Mouse (Mus musculus): ENCODE measurements around the gene Osbpl9.

Osbpl9 gene

DNA sequence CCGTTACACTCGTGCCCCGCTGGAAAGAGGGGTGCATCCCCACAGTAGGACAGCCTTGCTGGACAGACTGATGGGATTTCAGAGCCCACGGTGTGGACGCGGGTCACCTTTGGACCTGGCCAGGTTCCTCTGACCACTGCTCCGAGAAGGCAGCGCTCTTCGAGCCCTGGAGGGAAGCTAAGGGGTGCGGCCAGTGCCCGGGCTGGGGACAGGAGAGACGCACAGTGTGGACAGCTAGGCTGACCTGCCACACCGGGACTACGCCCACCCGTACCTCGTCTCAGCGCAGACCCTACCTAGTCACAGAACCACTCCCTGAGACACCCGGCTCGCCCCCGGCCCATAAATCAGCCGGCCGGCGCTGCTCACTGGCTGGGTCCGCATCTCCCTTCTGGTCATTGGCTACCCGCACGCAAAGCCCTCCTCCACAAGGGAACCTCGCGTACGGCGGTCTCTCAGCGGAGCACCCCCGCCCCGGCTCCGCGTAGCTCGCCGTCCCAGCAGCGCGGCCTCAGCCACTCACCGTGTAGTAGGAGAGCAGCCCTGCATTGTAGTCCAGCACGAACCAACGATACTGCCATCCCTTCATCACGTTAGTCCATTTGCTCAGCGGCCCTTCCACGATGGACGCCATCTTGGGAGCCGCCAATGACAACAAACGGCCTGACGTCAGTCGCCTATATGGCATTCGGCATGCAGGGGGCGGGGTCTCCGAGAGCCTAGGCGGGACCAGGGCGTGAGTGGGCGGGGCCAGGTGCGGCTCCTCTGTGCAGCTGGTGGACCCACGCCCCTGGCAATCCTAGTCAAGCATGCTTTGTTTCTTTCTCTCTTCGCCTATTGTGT lies at the start of gene Osbpl9:
Gene Osbpl9, minus strand, starts transcription at position 691 of the 843 bp plus-strand sequence.
- DNase-seq (ENCODE audit: low read depth, low spot score): peak; percentile 99

DNA sequence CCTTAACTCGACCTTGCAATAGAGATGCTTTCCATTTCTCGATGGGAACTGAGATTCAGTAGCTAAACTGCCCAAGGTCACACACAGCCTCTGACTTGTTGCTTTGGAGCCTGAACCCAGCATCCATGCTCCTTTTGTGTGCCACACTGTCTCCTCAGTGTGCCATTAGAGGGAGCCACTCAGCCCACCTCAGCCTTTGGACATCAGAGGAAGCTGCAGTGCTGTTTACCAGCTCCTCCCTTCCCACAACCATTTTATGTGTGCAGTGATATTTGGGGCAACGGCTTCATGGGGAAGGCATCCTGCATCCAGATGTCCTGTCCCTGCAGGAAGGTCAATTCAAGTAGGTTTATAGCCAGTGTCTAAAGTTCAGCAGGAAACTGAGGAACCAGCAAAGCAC lies 49.5 kb upstream of the Osbpl9 start:
- peak; percentile 73 for DNase-seq (ENCODE audit: low read depth, low spot score)

DNA sequence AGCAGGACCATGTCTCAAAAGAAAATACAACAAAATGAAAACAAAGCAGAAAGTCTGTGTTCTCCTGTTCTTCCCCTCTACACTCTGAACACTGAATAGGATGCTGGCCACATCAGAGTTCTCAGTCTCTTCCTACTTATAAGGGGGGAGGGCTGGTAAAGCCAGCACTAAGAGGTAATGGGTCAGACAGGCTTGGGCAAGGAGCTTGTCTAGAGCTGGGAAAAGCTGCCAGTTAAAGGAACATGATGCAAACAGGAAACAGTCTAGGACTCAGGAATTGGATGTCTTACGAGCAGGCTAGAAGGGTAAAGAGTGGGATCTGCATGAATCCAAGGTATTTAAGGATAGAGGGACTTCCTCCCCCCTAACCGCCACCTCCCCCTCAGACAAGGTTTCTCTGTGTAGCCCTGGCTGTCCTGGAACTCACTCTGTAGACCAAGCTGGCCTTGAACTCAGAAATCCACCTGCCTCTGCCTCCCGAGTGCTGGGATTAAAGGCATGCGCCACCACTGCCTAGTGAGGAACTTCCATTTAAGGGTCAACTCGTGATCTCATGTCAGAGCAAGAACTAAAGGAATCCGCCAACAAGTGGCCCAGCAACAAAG lies 43.0 kb upstream of the Osbpl9 start:
- no peak for DNase-seq (ENCODE audit: low read depth, low spot score)

DNA sequence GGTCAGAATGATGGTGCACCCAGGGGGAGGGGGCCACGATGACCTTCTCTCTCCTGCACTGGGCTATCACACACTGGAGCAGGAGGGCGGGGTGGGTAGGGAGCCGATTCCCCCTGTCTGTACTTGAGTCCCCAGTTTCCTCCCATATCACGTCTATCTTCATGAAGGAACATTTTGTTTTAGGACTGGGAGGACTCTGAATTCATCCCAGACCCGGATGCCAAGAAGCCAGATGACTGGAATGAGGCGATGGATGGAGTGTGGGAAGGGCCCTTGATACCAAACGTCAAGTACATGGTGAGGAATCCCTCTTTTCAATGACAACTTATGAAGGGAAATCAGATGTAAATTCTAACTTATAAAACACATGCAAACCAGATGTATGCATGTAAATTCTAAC lies 42.4 kb upstream of the Osbpl9 start:
- peak; percentile 43 for DNase-seq (ENCODE audit: low read depth, low spot score)

DNA sequence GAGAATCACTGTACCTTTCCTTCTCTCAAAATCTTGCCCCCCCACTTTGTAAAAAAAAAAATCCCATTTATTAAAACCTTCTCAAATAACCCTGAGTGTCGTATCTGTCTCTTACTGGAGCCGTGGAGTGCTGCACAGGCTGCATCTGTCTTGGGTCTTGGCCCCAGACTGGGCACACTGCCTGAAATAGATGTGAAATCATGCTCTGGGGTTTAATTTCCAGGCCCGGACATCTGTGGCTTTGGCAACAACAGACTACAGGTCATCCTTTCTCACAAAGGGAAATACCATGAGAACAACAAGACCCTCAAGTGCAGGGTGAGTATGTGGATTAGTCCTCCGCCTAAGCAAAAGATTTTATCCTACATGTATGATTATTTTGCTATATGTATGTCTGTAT lies 39.9 kb upstream of the Osbpl9 start:
- DNase-seq (ENCODE audit: low read depth, low spot score): no peak

DNA sequence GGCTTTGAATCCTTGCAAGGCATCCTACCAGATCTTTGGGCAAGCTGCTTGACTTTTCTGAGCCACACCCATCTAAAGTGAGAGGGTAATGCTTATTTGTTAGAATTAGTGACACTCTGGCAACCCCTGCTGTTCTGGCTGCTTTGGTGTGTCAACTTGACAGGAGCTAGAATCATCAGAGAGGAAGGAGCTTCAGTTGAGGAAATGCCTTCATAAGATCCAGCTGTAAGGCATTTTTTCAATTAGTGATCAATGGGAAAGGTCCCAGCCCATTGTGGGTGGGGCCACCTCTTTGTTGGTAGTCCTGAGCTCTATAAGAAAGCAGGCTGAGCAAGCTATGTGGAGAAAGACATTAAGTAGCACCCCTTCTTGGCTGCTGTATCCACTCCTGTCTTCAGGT lies 39.1 kb upstream of the Osbpl9 start:
- DNase-seq (ENCODE audit: low read depth, low spot score): peak; percentile 61

DNA sequence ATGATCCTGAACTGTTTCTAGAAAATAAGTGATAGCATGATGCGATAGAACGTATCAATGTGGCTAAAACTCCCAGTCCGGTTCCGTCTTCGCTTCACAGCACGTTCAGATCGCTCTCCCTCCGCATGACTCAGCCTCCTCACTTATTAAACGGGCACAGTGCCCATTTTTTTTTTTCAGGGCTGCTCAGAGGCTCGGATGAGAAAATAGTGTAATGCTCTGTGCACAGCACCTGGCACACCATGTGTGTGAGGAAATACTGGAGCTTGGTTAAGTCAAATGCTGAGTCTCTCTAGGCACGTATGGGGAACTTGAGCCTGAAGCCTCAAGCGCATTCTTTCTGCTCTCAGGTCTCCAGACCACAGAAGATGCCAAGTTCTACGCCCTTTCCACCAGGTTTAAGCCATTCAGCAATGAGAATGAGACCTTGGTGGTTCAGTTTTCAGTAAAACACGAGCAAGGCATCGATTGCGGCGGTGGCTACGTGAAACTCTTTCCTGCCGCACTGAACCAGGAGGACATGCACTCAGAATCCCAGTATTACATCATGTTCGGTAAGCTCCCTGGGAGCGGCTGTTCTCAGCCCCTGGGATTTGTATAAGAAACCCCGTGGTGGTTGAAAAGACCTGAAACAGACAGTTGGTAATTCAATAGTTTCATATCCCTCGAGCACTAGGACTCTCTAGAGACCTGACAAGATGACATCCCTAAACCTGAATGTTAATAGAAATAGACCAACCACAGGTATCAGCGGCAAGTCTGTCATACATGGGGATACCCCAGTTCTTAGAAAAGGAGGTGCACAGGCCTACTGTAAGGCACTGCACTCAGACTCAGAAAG lies 36.6 kb upstream of the Osbpl9 start:
- DNase-seq (ENCODE audit: low read depth, low spot score): no peak

DNA sequence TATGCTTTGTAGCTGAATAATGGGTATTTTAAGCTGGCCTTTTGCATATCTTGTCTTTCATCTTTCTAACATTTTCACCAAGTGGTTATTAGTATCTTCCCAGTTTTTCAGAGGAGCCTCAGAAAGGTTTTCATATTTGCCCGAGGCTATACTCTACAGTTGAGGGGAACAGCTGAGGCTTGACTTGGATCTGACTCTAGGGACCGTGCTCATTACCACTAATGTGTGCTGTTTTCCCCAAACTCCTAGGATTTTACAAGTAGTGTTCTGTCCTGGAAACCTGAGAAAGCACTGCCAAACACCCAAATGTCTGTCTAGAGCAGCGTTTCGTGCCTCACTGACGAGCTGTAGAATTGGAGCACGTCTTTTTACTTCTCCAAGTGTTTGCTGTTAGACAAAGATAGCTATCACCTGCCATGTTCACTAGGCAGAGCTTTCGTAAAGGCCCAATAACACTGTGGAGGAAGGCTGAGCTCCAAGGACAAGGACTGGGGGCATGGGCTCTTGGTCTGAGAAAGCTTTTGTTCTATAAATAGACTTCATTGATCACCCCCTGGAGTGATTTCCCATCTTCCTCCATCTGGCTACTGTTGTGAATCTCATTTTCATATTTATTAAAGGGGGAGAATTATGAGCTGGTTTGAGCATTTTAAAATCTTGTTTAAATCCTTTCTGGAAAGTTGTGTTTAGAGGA lies 34.3 kb upstream of the Osbpl9 start:
- DNase-seq (ENCODE audit: low read depth, low spot score): no peak

DNA sequence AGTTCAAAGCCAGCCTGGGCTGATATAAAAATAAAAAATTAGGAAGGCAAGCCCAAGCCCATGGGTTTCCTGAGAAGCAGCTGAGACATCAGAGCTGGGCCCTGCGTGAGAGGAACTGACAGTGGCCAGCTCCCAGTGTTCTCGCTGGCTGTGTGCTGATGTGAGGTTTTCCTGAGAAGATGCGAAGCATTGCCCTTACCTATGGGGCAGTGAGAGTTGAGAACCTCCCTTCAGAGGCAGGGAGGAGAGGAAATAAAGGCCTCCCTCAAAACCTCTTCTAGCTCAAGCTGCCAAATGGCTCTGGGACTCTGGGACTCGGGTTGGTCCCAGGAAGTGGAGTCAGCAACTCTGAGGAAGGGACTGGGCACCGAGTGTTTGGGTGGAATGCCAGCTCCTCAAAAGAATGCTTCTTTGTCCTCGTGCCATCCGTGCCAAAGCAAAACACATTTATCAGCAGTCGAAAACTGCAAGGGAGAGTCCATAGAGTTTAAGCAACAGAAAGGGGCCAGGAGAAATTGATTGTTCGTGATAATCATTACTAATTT lies 32.8 kb upstream of the Osbpl9 start:
- DNase-seq (ENCODE audit: low read depth, low spot score): no peak

DNA sequence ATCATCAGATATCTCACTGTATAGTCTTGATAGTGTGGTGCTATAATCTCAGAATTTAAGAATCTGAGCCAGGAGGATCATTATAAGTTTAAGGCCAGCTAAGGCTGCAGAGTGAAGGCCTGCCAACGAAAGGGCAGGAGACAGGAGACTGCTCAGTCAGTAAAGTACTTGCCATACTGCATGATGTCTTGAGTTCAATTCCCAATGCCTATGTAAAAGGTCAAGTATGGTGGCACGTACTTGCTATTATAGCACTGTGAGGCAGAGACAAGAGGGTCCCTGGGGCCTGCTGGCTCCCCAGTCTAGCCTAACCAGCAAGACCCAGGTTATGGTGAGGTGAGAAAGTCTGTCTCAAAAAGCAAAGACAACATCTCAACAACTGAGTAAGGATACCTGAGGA lies 32.1 kb upstream of the Osbpl9 start, which contains the start of gene Calr4:
Gene Calr4, plus strand, starts transcription at position 301 of the 400 bp plus-strand sequence.
- no peak for DNase-seq (ENCODE audit: low read depth, low spot score)

DNA sequence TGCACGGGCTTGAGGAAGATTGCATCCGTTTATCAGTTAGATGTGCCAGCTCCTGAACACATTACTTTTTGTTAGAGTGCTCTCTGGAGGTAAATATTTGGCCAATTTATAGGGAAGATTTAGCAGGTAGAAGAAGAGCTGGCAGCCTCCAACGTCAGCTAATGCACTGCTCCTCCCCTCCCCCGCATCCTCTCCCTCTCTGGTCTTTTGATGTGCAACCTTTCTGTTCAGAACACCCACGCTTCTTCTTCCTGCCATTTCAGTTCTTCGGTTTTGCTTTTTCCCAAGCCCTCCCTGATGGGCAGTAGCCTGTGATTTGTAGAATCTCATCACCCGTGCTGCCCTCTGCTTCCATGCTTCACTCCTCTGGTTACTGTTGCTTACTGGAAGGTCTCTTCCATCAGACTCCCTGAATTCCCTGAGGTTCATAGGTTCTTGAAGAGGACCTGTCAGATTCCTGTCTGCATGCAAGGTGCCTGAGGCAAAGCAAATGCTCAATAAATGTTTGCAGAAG lies 27.8 kb upstream of the Osbpl9 start:
- DNase-seq (ENCODE audit: low read depth, low spot score): no peak

DNA sequence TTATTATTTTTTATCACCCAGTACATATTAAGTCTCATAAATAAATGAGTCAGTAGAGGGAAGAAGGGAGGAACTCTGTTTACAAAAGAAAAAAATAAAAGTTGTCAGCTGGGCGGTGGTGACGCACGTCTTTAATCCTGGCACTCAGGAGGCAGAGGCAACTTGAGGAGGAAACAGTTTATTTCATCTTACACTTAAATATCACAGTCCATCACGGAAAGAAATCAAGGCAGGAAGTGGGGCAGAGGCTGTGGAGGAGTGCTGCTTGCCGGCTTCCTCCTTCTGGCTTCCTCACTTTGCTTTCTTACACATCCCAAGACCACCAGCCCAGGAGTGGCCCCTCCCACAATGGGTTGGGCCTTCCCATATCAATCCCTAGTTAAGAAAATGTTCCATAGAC lies 24.0 kb upstream of the Osbpl9 start:
- no peak for DNase-seq (ENCODE audit: low read depth, low spot score)

DNA sequence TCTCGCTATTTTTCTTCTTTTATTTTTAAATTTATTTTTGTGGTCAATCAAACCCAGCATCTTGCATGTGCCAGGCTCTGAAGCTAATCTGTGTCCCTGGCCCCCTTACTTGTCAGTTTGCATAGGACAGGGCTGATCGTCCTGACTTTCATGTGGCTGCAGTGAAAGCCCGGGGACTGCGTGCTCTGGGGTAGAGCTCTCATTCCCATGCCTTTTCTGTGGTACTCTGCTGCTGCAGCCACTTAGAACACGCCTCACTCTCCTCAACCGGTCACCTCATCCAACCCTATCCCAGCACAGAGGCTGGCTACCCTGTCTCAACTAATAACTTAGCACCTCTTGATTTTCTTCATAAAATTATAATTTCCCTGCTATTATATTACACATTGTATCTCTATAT lies 23.5 kb upstream of the Osbpl9 start:
- no peak for DNase-seq (ENCODE audit: low read depth, low spot score)

DNA sequence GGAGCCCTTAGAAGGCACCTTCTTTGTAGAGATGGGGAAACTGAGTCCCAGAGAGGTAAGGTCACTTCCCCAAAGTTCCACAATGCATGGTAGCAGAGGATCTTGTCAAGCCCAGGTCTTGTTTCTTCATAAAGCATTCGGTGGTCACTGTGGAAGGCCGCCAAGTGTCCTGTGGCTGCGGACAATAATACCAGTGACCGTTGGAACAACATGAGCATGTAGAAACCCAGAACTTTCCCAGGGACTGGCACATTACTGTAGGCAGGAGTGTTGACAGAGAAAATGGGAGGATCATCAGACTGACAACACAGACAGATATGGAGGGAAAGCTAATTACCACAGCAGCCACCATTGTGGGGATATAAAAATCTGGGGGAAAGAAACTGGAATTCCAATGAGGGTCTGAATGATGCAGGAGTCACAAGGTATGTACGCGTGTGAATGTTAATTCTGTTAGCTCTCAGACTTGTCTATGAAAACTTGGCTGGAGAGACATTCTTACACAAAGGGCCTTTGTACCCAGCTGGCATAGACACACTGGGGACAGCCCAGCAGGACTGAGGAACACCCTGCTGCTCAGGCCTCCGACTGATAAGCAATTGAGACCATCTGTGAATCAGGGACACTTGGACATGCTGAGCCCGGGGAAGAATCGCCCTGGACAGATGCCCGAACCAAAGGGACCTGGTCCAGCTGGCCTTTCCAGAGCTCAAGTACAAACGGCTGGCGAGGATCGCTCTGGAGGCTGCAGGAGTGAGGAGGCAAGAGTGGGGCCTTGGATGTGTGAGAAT lies 22.9 kb upstream of the Osbpl9 start:
- no peak for DNase-seq (ENCODE audit: low read depth, low spot score)

DNA sequence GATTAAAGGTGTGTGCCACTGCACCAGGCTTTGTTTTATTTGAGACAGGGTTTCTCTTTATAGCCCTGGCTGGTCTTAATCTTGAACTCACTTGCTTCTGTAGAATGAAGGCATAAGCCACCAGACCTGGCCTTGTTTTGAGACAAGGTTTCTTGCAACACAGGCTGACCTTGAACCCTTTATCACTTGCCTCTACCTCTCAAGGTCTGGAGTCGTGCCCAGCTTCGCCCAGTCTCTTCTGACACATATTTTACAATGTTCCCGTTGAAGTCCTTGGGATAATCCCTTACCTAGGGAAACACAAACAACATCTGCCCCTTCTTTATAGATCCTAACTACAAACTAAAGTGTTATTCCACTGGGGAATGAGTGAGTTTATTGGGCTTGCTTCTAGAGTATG lies 19.9 kb upstream of the Osbpl9 start:
- no peak for DNase-seq (ENCODE audit: low read depth, low spot score)

DNA sequence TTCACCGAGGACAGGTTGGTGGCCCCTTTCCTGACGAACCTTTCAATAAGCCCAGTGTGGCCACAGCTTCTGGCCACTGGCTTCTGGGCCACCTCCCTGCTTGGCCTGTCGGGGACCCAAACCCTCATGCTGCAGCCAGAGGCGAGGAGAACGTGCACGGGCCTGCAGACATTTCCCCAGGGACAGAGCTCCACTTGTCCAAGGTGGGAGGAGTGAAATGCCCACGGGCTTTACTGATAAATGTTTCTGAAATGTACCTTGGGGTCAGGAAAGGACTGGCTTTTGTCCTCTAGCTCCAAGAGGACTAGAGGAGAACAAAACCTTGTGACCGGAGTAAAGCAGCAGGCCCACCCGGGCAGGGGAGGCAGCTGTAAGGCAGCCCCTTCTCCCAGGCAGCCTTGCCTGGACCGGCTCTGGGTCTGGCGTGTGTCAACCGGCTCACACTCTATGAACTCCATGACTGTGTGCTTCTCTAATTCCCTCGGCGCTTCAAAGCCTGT lies 18.4 kb upstream of the Osbpl9 start:
- DNase-seq (ENCODE audit: low read depth, low spot score): no peak

DNA sequence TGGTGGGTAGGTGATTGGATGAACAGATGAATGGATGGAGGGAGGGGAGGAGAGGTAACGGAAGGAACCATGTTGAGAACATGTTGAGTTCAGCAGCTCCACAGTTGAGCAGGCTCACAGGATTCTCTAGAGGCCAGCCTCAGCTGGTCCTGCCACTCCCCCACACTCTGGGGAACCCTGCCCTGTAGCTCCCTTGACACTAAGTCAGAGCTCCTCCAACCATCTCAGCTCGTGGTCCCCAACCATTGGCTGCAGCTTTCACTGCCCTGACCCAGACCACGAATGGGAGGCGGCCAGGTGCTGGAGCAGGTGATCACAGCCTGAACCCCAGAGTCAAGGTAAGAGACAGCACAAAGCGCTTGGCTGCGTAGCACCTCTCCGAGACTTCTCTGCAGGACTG lies 15.9 kb upstream of the Osbpl9 start:
- DNase-seq (ENCODE audit: low read depth, low spot score): peak; percentile 34

DNA sequence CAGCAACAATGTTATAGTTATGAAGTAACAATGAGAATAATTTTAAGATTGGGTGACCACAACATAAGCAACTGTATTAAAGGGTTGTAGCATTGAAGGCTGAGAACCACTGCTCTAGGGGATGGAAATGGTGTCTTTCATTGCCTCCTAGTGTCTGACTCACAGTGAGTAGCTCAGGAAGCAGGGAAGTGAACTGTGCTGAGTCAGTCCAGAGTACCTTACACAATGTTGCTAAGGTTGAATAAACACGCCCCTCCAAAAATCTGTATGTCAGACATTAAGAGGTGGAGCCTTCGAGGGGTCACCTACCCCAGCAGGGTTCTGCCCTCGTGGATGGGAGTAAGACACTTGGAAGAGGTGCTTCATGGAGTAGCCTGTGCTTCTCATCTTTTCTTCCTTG lies 11.9 kb upstream of the Osbpl9 start:
- DNase-seq (ENCODE audit: low read depth, low spot score): no peak

DNA sequence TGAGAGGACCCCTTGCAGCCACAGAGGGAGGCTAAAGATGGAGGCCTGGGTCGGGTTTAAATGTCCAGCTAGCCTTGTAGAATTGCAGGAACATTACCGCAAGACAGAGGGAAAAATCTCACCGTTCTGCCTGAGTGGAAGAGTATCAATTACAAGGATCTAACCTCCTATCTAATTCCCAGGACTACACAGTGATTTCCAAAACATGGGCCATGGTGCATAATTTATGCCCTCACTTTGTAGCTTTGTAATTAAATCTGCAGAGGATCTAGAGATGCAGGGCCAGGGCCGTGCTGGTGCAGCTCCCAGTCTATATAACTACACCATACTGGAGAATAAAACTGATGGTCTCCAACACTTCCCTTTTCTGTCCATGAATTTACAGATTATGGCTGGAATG lies 8.8 kb upstream of the Osbpl9 start:
- no peak for DNase-seq (ENCODE audit: low read depth, low spot score)

DNA sequence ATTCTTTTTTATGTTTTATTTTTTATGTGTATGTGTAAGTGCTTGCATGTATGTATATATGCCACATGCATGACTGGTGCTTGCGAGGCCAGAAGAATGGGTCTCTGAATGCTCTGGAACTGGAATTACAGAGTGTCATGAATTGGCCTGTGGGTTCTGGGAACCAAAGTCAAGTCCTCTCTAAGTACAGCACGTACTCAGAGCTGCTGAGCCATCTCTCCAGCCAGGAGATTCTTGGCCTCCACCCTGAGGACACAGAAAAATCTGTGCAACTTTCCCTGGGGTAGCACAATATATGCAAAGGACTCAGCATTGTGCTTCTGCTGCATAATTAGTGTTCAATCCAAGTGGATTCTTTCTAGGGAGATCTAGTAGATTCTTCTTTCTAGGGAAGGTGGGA lies 8.2 kb upstream of the Osbpl9 start:
- DNase-seq (ENCODE audit: low read depth, low spot score): no peak

Data from ZHBTc4 (cell line).